Comparison of ENCODE assay signal across 12 mouse cellular contexts in genomic region chr14:80789131-80789530, GRCm38 (mm10).
"Had no signal": no experiment of that assay in that cellular context is flagged by ENCODE, and none has a peak within 500 bp of the region (broad histone marks: within the 10 kb centered on the region; RNA-seq: fewer than 3 reads in every experiment).

No protein-coding gene starts in this region.

- H3K4me3 ChIP-seq: liver, embryonic 13.5 days; stomach, embryonic 15.5 days had no signal

- DNase-seq: kidney, adult 18-20 months; kidney, adult 9 months; kidney, postnatal 14 days; kidney, postnatal 4 days; liver, embryonic 13.5 days; lung, adult 2 months; lung, postnatal 14 days; lung, postnatal 4 days; midbrain, embryonic 14.5 days; thymus, adult 18-20 months; thymus, postnatal 36 days had no signal

- H3K27ac ChIP-seq: liver, embryonic 13.5 days; stomach, embryonic 15.5 days had no signal
